ENCODE assay signal across 8 mouse cellular contexts in the genomic region with DNA sequence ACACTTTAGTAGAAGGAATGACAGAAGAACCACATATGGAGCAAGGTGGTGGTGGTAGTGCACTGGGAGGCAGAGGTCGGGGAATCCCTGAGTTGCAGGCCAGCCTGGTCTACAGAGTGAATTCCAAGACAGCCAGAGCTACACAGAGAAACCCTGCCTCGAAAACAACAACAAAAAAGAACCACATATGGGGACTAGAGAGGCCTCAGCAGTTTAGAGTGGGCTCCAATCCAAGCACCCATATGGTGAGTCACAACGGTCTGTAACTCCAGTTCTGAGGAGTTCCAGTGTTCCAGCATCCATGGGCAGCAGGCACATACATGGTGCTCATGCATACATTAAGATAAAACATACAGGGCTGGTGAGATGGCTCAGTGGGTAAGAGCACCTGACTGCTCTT. TPM values are rescaled to one million over a fixed set of nuclear protein-coding genes. Genes with fewer than 3 reads are reported as not detected.
DNase-seq lines count a peak whose midpoint lies in the region; ATAC-seq and TF ChIP-seq lines count a peak whose summit lies in the region.

No protein-coding gene starts in this region.

- WGBS in heart, embryonic 14.5 days: 71% methylated on average over 3 of the region's 3 CpGs
- WGBS in embryonic facial prominence, embryonic 15.5 days: 76% methylated on average over 3 of the region's 3 CpGs
- 59% methylated on average over 3 of the region's 3 CpGs for WGBS in liver, embryonic 14.5 days (ENCODE audit: insufficient replicate concordance)

- DNase-seq in heart, adult 11 months: no peak
- DNase-seq in G1E (ENCODE audit: low spot score): no peak
- DNase-seq in liver, embryonic 14.5 days (ENCODE audit: low read depth in 3 of 3, low spot score in 3 of 3): no peak
- no peak for DNase-seq in right cerebral cortex, adult 2 months (ENCODE audit: low spot score in 2 of 2)
- no peak for DNase-seq in thymus, postnatal 14 days
- DNase-seq in thymus, adult 18-20 months: no peak

- peak overlapping the region; percentile 93 for H3K9ac ChIP-seq in heart, embryonic 14.5 days (ENCODE audit: low read length)
- H3K9ac ChIP-seq in embryonic facial prominence, embryonic 15.5 days: no peak overlapping the region
- H3K9ac ChIP-seq in liver, embryonic 14.5 days (replicated peaks): peak overlapping the region; percentile 87

- peak overlapping the region in 1 of 2 experiments; percentile 94; a peak in 1 of 4 replicates for H3K27ac ChIP-seq in heart, embryonic 14.5 days (replicated peaks in 1 of 2; ENCODE audit: control insufficient read depth in 1 of 2, insufficient read depth in 1 of 2, low read depth in 2 of 2, low read length in 2 of 2)
- no peak overlapping the region for H3K27ac ChIP-seq in embryonic facial prominence, embryonic 15.5 days (replicated peaks)
- H3K27ac ChIP-seq in liver, embryonic 14.5 days: peak overlapping the region; percentile 87

- H3K4me3 ChIP-seq in heart, embryonic 14.5 days (ENCODE audit: control insufficient read depth in 1 of 2, insufficient read depth in 1 of 2, low read depth in 1 of 2, low read length in 2 of 2): peak overlapping the region in 1 of 2 experiments; percentile 95; a peak in 2 of 4 replicates
- H3K4me3 ChIP-seq in G1E (ENCODE audit: low read depth, low read length): peak overlapping the region; percentile 98
- peak overlapping the region; percentile 80 for H3K4me3 ChIP-seq in embryonic facial prominence, embryonic 15.5 days (replicated peaks)
- peak overlapping the region; percentile 90 to 91 for H3K4me3 ChIP-seq in liver, embryonic 14.5 days (ENCODE audit: insufficient read depth in 1 of 2, low read depth in 2 of 2, low read length in 2 of 2)

- H3K36me3 ChIP-seq in heart, embryonic 14.5 days (ENCODE audit: control insufficient read depth, insufficient read depth, low read length): peaks cover 50% of the 10 kb centered on the region
- H3K36me3 ChIP-seq in G1E (replicated peaks): peaks cover 64% of the 10 kb centered on the region
- peaks cover 37% of the 10 kb centered on the region for H3K36me3 ChIP-seq in embryonic facial prominence, embryonic 15.5 days
- H3K36me3 ChIP-seq in liver, embryonic 14.5 days (replicated peaks; ENCODE audit: control insufficient read depth, insufficient read depth, low read depth): peaks cover 41% of the 10 kb centered on the region

- TF ChIP-seq CTCF in G1E (IDR thresholded peaks at IDR 0.05; ENCODE audit: low read depth, low read length): no peak
- no peak for TF ChIP-seq CTCF in liver, embryonic 14.5 days (IDR thresholded peaks at IDR 0.05; ENCODE audit: low read depth)

- no peak for ATAC-seq in heart, embryonic 14.5 days (ENCODE audit: insufficient number of reproducible peaks, insufficient read depth, low FRiP score, low read depth)
- no peak for ATAC-seq in G1E (ENCODE audit: extremely low read depth, insufficient number of reproducible peaks, low FRiP score, poor library complexity, severe bottlenecking)
- no peak for ATAC-seq in embryonic facial prominence, embryonic 15.5 days (ENCODE audit: insufficient number of reproducible peaks, low FRiP score, low TSS enrichment, low read depth)
- ATAC-seq in liver, embryonic 14.5 days (ENCODE audit: insufficient read depth): no peak

- H3K4me1 ChIP-seq in heart, embryonic 14.5 days (ENCODE audit: control insufficient read depth in 2 of 2, insufficient read depth in 2 of 2, low read length in 2 of 2): peaks cover 2 to 20% of the 10 kb centered on the region in 2 experiments; a peak in 3 of 4 replicates
- peaks cover 57% of the 10 kb centered on the region for H3K4me1 ChIP-seq in G1E (ENCODE audit: insufficient read depth, low read depth, low read length)
- peaks cover 22% of the 10 kb centered on the region for H3K4me1 ChIP-seq in embryonic facial prominence, embryonic 15.5 days
- peaks cover 9 to 15% of the 10 kb centered on the region in 2 experiments for H3K4me1 ChIP-seq in liver, embryonic 14.5 days (replicated peaks; ENCODE audit: control insufficient read depth in 2 of 2, insufficient read depth in 2 of 2, low read length in 1 of 2)

- peak overlapping the region; percentile 89 for H3K4me2 ChIP-seq in heart, embryonic 14.5 days (ENCODE audit: low read length)
- H3K4me2 ChIP-seq in embryonic facial prominence, embryonic 15.5 days (replicated peaks): peak overlapping the region; percentile 69; the same call in 1 of the 2 replicates
- H3K4me2 ChIP-seq in liver, embryonic 14.5 days (ENCODE audit: low read depth): peak overlapping the region; percentile 74

- TF ChIP-seq EP300 in liver, embryonic 14.5 days (IDR thresholded peaks at IDR 0.05; ENCODE audit: low read depth): no peak

- no peaks in the 10 kb centered on the region for H3K27me3 ChIP-seq in heart, embryonic 14.5 days (ENCODE audit: control insufficient read depth, insufficient read depth, low read length)
- H3K27me3 ChIP-seq in G1E (ENCODE audit: insufficient read depth, low read length): no peaks in the 10 kb centered on the region
- H3K27me3 ChIP-seq in embryonic facial prominence, embryonic 15.5 days: no peaks in the 10 kb centered on the region
- H3K27me3 ChIP-seq in liver, embryonic 14.5 days (ENCODE audit: control insufficient read depth, insufficient read depth, low read length): no peaks in the 10 kb centered on the region

- no peaks in the 10 kb centered on the region for H3K9me3 ChIP-seq in heart, embryonic 14.5 days (ENCODE audit: control insufficient read depth, low read length)
- H3K9me3 ChIP-seq in G1E (replicated peaks): no peaks in the 10 kb centered on the region
- H3K9me3 ChIP-seq in embryonic facial prominence, embryonic 15.5 days (replicated peaks): no peaks in the 10 kb centered on the region
- no peaks in the 10 kb centered on the region for H3K9me3 ChIP-seq in liver, embryonic 14.5 days (ENCODE audit: control insufficient read depth, low read length)

RNA-seq across cellular contexts. Expression of a gene that starts 1.6 kb away (rescaled TPM):
- 189 and 194 TPM in 2 replicates for polyA plus RNA-seq in heart, embryonic 14.5 days (2014; fragmentation: Nextera tagmentation; extraction: Ambion mirVana)
- 97.3 and 108 TPM in 2 replicates for total RNA-seq in G1E (2014; fragmentation: Nextera tagmentation)
- 210 and 302 TPM in 2 replicates for total RNA-seq in G1E (2017)
- polyA plus RNA-seq in G1E (2012): 103 and 173 TPM in 2 replicates
- polyA plus RNA-seq in embryonic facial prominence, embryonic 15.5 days (2015; fragmentation: Nextera tagmentation; extraction: Ambion mirVana): 152 and 160 TPM in 2 replicates
- polyA plus RNA-seq in liver, embryonic 14.5 days (2012; rRNA removed): 74.3 and 80.3 TPM in 2 replicates
- polyA plus RNA-seq in liver, embryonic 14.5 days (2014; fragmentation: Nextera tagmentation; extraction: Ambion mirVana): 164 and 171 TPM in 2 replicates

RNA-seq across cellular contexts. Expression of a gene that starts 6.7 kb away (rescaled TPM):
- polyA plus RNA-seq in heart, embryonic 14.5 days (2014; fragmentation: Nextera tagmentation; extraction: Ambion mirVana): 3.9 and 6.2 TPM in 2 replicates
- 4.2 and 6.8 TPM in 2 replicates for total RNA-seq in G1E (2014; fragmentation: Nextera tagmentation)
- 1.6 and 1.9 TPM in 2 replicates for total RNA-seq in G1E (2017)
- polyA plus RNA-seq in G1E (2012): 0.09 TPM in 2 replicates
- 8.4 and 9.7 TPM in 2 replicates for polyA plus RNA-seq in embryonic facial prominence, embryonic 15.5 days (2015; fragmentation: Nextera tagmentation; extraction: Ambion mirVana)
- 0.51 and 0.71 TPM in 2 replicates for polyA plus RNA-seq in liver, embryonic 14.5 days (2012; rRNA removed)
- 0.71 and 0.78 TPM in 2 replicates for polyA plus RNA-seq in liver, embryonic 14.5 days (2014; fragmentation: Nextera tagmentation; extraction: Ambion mirVana)

RNA-seq across cellular contexts. Expression of a gene that starts 22.5 kb away (rescaled TPM):
- 0.19 and 0.26 TPM in 2 replicates for polyA plus RNA-seq in heart, embryonic 14.5 days (2014; fragmentation: Nextera tagmentation; extraction: Ambion mirVana)
- total RNA-seq in G1E (2014; fragmentation: Nextera tagmentation) (0.83 TPM in 1 of 2 replicates, not detected in the other), G1E (2017) (0.98 and 1.0 TPM in 2 replicates)
- 0.62 and 0.83 TPM in 2 replicates for polyA plus RNA-seq in G1E (2012)
- polyA plus RNA-seq in embryonic facial prominence, embryonic 15.5 days (2015; fragmentation: Nextera tagmentation; extraction: Ambion mirVana): 0.52 and 0.56 TPM in 2 replicates
- 0.89 and 0.90 TPM in 2 replicates for polyA plus RNA-seq in liver, embryonic 14.5 days (2012; rRNA removed)
- 1.4 and 2.2 TPM in 2 replicates for polyA plus RNA-seq in liver, embryonic 14.5 days (2014; fragmentation: Nextera tagmentation; extraction: Ambion mirVana)

RNA-seq across cellular contexts. Expression of a gene that starts 24.7 kb away (rescaled TPM):
- polyA plus RNA-seq in heart, embryonic 14.5 days (2014; fragmentation: Nextera tagmentation; extraction: Ambion mirVana): 34.0 and 36.2 TPM in 2 replicates
- total RNA-seq in G1E (2014; fragmentation: Nextera tagmentation): 22.8 and 25.7 TPM in 2 replicates
- total RNA-seq in G1E (2017): 24.9 and 26.7 TPM in 2 replicates
- 60.6 and 77.6 TPM in 2 replicates for polyA plus RNA-seq in G1E (2012)
- polyA plus RNA-seq in embryonic facial prominence, embryonic 15.5 days (2015; fragmentation: Nextera tagmentation; extraction: Ambion mirVana): 51.1 and 51.6 TPM in 2 replicates
- 3.8 and 4.9 TPM in 2 replicates for polyA plus RNA-seq in liver, embryonic 14.5 days (2012; rRNA removed)
- 4.9 and 5.1 TPM in 2 replicates for polyA plus RNA-seq in liver, embryonic 14.5 days (2014; fragmentation: Nextera tagmentation; extraction: Ambion mirVana)
